Mouse (Mus musculus): ENCODE measurements around the gene Vgll4. TPM values are rescaled to one million over a fixed set of nuclear protein-coding genes. Genes with fewer than 3 reads are reported as not detected.

Gene Vgll4
- polyA plus RNA-seq, 1 experiment from 2014 or later = 76.0 TPM

DNA sequence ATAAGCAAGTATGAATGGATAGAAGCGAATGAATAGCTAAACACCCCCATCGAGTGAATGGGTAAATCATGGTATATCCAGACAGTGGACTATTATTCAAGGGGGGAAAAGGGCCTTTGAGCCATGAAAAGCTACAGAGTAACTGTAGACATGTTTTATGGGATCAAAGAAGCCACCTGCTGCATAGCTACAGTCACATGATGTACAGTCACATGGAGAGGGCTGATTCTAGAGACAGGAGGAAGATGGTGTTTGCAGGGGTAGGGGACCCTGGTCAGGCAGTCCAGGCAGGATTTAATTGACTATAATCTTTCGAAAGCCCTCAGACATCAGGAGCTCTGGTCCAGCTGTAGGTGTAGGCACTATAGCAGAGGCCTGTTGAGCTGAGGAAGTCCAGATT is 133.4 kb downstream of the Vgll4 start:
- H3K27ac ChIP-seq = no peak overlapping the region
- WGBS = 79% methylated on average over 3 of the region's 3 CpGs
- no peaks in the 10 kb centered on the region for H3K9me3 ChIP-seq
- no peak for ATAC-seq
- no peaks in the 10 kb centered on the region for H3K36me3 ChIP-seq
- H3K9ac ChIP-seq = no peak overlapping the region
- no peak overlapping the region for H3K4me3 ChIP-seq (replicated peaks)
- peaks cover 35% of the 10 kb centered on the region for H3K4me1 ChIP-seq (replicated peaks)
- no peak overlapping the region for H3K4me2 ChIP-seq (replicated peaks)
- no peaks in the 10 kb centered on the region for H3K27me3 ChIP-seq (replicated peaks)

DNA sequence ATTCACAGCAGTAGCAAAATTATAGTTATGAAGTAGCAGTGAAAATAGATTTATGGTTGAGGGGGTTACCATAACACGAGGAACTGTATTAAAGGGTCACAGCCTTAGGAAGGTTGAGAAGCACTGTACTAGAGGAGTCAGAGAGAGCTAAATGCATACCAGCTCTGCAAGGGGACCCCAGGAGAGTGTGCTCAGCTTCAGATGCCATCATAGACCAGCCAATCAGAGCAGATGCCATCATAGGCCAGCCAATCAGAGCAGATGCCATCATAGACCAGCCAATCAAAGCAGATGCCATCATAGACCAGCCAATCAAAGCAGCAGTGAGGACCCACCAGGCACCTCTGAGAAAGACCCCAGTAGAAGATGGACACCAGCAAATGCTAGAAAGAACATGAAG is 134.0 kb downstream of the Vgll4 start:
- no peak overlapping the region for H3K4me3 ChIP-seq (replicated peaks)
- no peaks in the 10 kb centered on the region for H3K36me3 ChIP-seq
- ATAC-seq = no peak
- H3K4me1 ChIP-seq (replicated peaks) = peaks cover 29% of the 10 kb centered on the region
- H3K4me2 ChIP-seq (replicated peaks) = no peak overlapping the region
- WGBS = 69% methylated on average over 1 of the region's 1 CpGs
- no peak overlapping the region for H3K9ac ChIP-seq
- no peaks in the 10 kb centered on the region for H3K27me3 ChIP-seq (replicated peaks)
- H3K27ac ChIP-seq = no peak overlapping the region
- no peaks in the 10 kb centered on the region for H3K9me3 ChIP-seq

GRCm38 (mm10) chr6:114835344-114835743 is 134.4 kb downstream of the Vgll4 start:
- Histone ChIP-seq H3K4me3 (replicated peaks) (no peak overlapping the region), H3K27me3 (replicated peaks) (no peaks in the 10 kb centered on the region), H3K27ac (no peak overlapping the region), H3K4me1 (replicated peaks) (peaks cover 27% of the 10 kb centered on the region), H3K36me3 (no peaks in the 10 kb centered on the region), H3K9ac (no peak overlapping the region), H3K4me2 (replicated peaks) (no peak overlapping the region), H3K9me3 (no peaks in the 10 kb centered on the region)
- no peak for ATAC-seq
- 87% methylated on average over 7 of the region's 7 CpGs for WGBS

DNA sequence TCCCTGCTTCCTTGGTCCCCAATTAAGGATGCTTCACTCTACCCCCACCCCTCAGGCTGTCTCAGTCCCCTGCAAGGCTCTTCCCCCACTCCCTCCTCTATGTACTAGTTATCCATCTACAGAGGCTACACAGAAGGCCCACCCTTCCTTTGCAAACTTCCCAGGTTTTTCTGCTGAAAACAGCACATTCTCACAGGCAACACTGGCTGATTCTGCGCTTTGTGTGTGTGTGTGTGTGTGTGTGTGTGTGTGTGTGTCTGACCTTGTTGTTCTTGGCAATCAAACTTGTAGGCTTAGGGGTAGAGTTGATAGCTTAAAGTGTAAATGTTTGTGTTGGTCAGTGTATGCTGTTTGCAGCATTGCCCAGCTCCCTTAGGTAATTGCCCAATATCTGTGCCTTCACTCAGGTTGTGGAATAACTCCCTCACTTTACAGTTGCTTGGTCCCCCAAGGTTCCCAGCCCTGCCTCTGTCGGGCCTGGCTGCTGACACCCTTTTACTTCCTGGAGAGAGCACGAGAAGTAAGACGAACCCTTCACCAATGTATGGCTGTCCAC is 135.9 kb downstream of the Vgll4 start:
- ATAC-seq = 0 out of 2 replicates have a peak, but pooled peaks have one; percentile 43
- H3K27me3 ChIP-seq (replicated peaks) = no peaks in the 10 kb centered on the region
- peaks cover 16% of the 10 kb centered on the region for H3K4me1 ChIP-seq (replicated peaks)
- H3K4me2 ChIP-seq (replicated peaks) = no peak overlapping the region
- H3K9me3 ChIP-seq = no peaks in the 10 kb centered on the region
- no peak overlapping the region for H3K27ac ChIP-seq
- H3K36me3 ChIP-seq = no peaks in the 10 kb centered on the region
- H3K4me3 ChIP-seq (replicated peaks) = no peak overlapping the region
- 50% methylated on average over 4 of the region's 4 CpGs for WGBS
- H3K9ac ChIP-seq = no peak overlapping the region

- WGBS = 69% methylated on average over 9 of the region's 9 CpGs
- no peak overlapping the region for H3K27ac ChIP-seq
- H3K4me2 ChIP-seq (replicated peaks) = no peak overlapping the region
- H3K9ac ChIP-seq = no peak overlapping the region
- no peaks in the 10 kb centered on the region for H3K9me3 ChIP-seq
- no peaks in the 10 kb centered on the region for H3K36me3 ChIP-seq
- ATAC-seq = no peak
- peaks cover 16% of the 10 kb centered on the region for H3K4me1 ChIP-seq (replicated peaks)
- no peaks in the 10 kb centered on the region for H3K27me3 ChIP-seq (replicated peaks)
- H3K4me3 ChIP-seq (replicated peaks) = no peak overlapping the region
Observed at GRCm38 (mm10) chr6:114833058-114833685, 136.6 kb downstream of the Vgll4 start.

DNA sequence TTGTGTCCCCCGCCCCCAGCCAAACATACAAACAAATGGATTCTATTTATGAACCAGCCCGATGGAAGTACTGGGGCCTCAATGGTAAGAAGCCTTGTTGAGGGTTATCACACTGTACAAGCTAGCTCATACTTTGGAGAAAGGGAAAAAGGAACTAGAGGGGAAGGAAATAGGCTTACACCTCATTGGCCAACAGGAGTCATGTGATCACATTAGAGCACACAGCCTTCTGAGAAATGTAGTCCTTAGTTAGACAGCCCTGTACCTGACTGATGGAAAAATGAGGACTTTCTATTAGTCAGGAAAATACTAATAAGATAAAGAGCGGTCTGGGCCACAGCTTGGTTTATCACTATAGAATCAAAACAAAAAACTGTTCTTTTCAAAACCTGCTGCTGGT is 138.0 kb downstream of the Vgll4 start:
- H3K27ac ChIP-seq = no peak overlapping the region
- no peak overlapping the region for H3K4me3 ChIP-seq (replicated peaks)
- no peaks in the 10 kb centered on the region for H3K36me3 ChIP-seq
- no peak for ATAC-seq
- no peaks in the 10 kb centered on the region for H3K9me3 ChIP-seq
- H3K9ac ChIP-seq = no peak overlapping the region
- 92% methylated on average over 3 of the region's 3 CpGs for WGBS
- no peaks in the 10 kb centered on the region for H3K27me3 ChIP-seq (replicated peaks)
- peaks cover 16% of the 10 kb centered on the region for H3K4me1 ChIP-seq (replicated peaks)
- no peak overlapping the region for H3K4me2 ChIP-seq (replicated peaks)

DNA sequence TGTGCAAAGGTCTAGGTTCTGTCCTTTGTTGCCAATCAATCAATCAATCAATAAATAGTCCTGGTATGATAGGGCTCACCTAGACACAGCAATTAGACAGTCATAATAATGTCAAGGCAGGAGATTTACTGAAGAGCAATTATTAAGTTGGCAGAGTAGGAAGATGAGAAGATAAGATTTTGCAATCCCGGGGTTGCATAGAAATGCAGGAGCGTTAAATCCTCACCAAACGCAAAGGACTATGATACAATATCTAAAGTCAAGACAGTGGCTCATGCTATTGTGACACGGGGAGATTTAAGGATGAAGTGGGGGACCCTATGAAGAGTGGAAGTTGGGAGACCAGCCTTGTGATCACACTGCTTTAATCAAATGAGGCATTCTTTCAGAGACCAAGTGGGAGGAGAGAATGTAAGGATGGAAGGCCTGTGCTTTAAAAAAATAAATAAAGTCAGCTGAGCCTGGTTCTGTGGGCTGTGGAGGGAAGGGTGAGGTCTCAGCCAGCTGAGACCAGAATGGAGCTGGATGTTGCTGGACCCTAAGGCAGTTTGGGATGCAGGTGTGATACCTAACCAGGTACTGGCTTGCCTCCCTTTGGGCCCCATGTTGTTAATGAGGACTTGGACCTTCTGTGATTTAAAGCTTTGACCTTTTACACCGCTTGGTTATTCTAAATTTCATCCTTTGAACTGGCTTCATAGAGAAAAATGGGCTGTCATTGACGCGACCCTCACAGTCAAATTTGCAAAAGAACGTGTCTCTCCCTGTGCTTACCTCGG is 139.9 kb downstream of the Vgll4 start:
- Histone ChIP-seq H3K27me3 (replicated peaks) (no peaks in the 10 kb centered on the region), H3K4me1 (replicated peaks) (peaks cover 16% of the 10 kb centered on the region), H3K4me2 (replicated peaks) (no peak overlapping the region), H3K27ac (no peak overlapping the region), H3K9me3 (no peaks in the 10 kb centered on the region), H3K4me3 (replicated peaks) (no peak overlapping the region), H3K36me3 (no peaks in the 10 kb centered on the region), H3K9ac (no peak overlapping the region)
- no peak for ATAC-seq
- 69% methylated on average over 9 of the region's 9 CpGs for WGBS

DNA sequence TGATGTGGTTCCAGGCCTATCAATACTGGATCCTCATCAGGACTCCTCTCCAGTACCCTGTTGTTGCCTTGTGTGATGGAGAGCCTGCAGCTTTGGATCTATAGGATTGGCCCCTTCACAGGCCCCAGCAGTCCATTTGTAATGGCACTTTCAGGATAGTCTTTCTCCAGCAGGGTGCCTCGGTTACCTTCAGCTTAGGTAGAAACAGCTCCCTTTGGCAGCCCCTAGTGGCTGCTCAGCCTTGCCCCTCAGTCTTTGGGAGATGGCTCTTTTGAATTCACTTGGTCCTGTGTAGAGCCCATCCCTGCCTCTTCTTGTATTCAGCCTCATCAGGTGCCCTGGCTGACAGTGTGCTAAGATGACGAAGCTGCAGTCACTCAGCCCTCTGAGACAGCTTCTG is 142.9 kb downstream of the Vgll4 start:
- no peaks in the 10 kb centered on the region for H3K36me3 ChIP-seq
- H3K9ac ChIP-seq = no peak overlapping the region
- no peak for ATAC-seq
- no peaks in the 10 kb centered on the region for H3K27me3 ChIP-seq (replicated peaks)
- H3K4me2 ChIP-seq (replicated peaks) = no peak overlapping the region
- WGBS = 71% methylated on average over 2 of the region's 2 CpGs
- H3K27ac ChIP-seq = no peak overlapping the region
- H3K4me1 ChIP-seq (replicated peaks) = no peaks in the 10 kb centered on the region
- H3K4me3 ChIP-seq (replicated peaks) = no peak overlapping the region
- H3K9me3 ChIP-seq = no peaks in the 10 kb centered on the region

DNA sequence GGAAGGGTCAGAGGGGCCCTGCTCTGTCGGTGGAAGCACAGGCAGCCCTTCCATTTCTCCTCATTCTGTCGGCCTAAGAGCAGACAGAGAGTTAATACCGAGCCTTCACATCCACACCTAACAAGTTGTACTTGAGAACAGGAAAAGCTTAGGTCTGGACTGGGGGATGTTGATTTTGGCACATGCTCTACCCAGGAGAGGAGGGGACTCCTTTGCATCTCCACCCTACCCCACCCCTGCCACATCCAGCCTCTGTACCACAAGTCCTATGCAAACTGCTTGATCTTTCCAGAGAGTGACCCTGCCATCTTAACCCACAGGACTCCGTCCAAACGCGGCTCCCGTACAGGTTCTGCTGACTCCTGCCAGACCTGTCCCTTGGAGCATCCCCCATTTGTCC is 148.1 kb downstream of the Vgll4 start:
- WGBS = 91% methylated on average over 7 of the region's 7 CpGs
- H3K4me1 ChIP-seq (replicated peaks) = peaks cover 14% of the 10 kb centered on the region
- H3K27me3 ChIP-seq (replicated peaks) = no peaks in the 10 kb centered on the region
- no peaks in the 10 kb centered on the region for H3K9me3 ChIP-seq
- no peak overlapping the region for H3K4me3 ChIP-seq (replicated peaks)
- H3K27ac ChIP-seq = no peak overlapping the region
- no peak for ATAC-seq
- H3K9ac ChIP-seq = no peak overlapping the region
- no peaks in the 10 kb centered on the region for H3K36me3 ChIP-seq
- no peak overlapping the region for H3K4me2 ChIP-seq (replicated peaks)

DNA sequence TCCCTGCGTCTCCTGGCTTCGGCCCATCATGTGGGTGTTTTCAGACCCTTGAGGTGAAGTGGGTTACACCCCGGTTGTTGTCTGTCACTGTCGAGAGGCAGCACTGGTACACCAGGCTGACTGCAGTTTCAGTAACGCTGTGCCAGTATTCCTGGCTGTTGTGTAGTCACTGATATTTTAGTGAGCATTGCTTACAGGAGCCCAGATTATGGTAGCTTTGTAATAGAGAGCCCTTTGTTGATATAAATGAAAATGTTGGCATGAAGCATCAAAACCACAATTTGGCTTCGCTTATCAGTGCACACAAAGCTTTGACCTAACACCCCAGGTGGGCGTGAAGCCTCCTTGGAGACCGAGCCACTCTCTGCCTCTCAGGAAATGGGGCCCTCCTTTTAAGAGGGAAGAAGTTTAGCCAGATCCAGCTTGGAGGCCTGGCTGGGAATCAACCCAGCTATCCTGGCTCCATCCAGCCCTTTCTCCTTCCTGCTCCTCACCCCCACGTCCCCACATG is 149.8 kb downstream of the Vgll4 start:
- Histone ChIP-seq H3K36me3 (no peaks in the 10 kb centered on the region), H3K9me3 (no peaks in the 10 kb centered on the region), H3K4me3 (replicated peaks) (no peak overlapping the region), H3K27ac (no peak overlapping the region), H3K4me1 (replicated peaks) (peaks cover 14% of the 10 kb centered on the region), H3K9ac (no peak overlapping the region), H3K27me3 (replicated peaks) (no peaks in the 10 kb centered on the region), H3K4me2 (replicated peaks) (no peak overlapping the region)
- 54% methylated on average over 9 of the region's 9 CpGs for WGBS
- ATAC-seq = no peak

DNA sequence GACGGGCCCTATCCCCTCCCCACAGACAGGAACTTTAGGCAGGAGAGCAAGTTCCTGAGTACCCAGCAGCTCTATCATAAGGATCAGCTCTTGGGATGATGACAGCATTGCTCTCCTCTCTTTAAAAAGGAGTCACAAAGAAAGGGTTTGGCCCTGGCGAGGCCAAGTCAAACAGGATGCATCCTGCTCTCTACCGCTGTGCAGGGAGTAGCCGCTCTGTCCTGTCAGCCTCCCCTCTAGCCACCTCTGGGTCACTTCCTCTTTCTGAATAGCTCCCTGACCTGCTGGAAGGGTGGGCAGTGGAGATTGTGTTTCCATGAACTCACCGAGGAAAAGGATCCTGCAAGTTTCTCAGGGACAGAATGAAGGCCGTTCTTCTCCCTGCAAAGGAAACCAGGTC is 151.3 kb downstream of the Vgll4 start:
- no peak overlapping the region for H3K27ac ChIP-seq
- WGBS = 56% methylated on average over 6 of the region's 6 CpGs
- ATAC-seq = no peak

DNA sequence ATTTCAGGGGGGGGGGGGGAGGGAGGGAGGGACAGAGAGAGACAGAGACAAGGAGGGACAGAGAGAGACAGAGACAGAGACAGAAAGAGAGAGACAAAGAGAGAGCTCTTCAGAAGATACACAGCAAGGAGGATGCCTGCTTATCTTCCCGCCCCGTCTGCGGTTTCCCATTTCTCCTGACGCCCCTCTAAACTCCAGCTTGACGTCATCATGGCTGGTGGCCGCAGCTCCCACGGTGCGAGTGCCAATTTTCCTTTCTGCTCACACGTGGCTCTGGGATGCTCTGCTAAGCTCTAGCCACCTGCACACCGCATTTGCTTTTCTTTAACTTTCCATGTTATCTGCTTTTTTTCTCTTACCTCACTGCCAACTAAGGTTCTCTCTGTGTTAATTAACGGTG is 151.8 kb downstream of the Vgll4 start:
- 40% methylated on average over 11 of the region's 11 CpGs for WGBS
- H3K27ac ChIP-seq = no peak overlapping the region
- ATAC-seq = peak; percentile 35; the same call in 1 of the 2 replicates

More for the DNA sequence above, 151.3 kb downstream of the Vgll4 start:
- Histone ChIP-seq H3K27me3 (replicated peaks) (no peaks in the 10 kb centered on the region), H3K36me3 (no peaks in the 10 kb centered on the region), H3K4me3 (replicated peaks) (no peak overlapping the region), H3K9ac (no peak overlapping the region), H3K4me1 (replicated peaks) (peaks cover 14% of the 10 kb centered on the region), H3K4me2 (replicated peaks) (no peak overlapping the region), H3K9me3 (no peaks in the 10 kb centered on the region)

More for the DNA sequence above, 151.8 kb downstream of the Vgll4 start:
- Histone ChIP-seq H3K27me3 (replicated peaks) (no peaks in the 10 kb centered on the region), H3K9me3 (no peaks in the 10 kb centered on the region), H3K4me1 (replicated peaks) (peaks cover 14% of the 10 kb centered on the region), H3K4me3 (replicated peaks) (no peak overlapping the region), H3K36me3 (no peaks in the 10 kb centered on the region), H3K9ac (no peak overlapping the region), H3K4me2 (replicated peaks) (no peak overlapping the region)

Data from intestine, embryonic 15.5 days (tissue).